Mouse (Mus musculus) ZHBTc4 (cell line): ENCODE measurements at regions not wholly inside any gene's neighbourhood (a gene's known extent, or its start where the extent isn't known, plus 50 kb on each side); places are given as distances from the start of the nearest gene placed in this dataset.
A peak's percentile ranks its signal among the peaks of the same experiment; 100 is the strongest.
"Not testable (repeated sequence)": the region's sequence is repeated elsewhere in the genome, so short reads cannot be mapped to it uniquely, and the experiment has no call there.

Source experiments
- DNase-seq: peaks from one replicate; pipeline ENCODE4 v3.0.0-alpha.2; 2011; ENCODE audit warnings: low read depth, low spot score

DNA sequence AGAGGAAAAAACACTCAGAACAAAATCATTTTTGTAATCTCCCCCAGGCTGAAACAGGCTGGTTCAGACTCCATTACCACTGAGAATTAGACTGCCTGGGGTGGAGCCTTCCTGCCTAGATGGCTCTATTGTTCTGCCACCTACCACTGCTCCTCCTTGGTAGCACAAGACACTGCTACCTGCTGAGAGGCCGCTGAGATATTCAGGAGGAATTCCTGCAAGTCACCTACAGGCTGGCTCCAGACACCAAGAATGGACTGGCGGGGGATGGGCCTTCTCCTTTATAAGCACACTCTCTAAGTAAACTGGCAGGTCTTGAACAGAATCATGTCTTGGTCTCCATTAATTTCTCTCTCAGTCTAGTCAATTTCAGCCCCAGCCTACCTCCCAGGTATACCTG, 3289.4 kb downstream of the Gm37988 start:
- DNase-seq = peak; percentile 94

DNA sequence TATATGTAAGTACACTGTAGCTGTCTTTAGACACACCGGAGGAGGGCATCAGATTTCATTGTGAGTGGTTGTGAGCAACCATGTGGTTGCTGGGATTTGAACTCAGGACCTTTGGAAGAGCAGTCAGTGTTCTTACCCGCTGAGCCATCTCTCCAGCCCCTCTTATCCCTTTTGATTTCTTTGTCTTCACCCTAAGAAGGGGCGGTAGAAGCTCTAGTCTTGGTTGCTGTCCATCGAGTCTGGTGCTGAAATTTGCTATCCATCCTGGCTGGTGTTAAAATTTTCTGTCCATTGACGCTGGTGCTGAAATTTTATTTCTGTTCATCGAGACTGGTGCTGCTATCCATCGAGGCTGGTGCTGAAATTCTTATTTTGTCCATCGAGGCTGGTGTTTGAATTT, 3290.9 kb upstream of the A830018L16Rik start:
- DNase-seq = peak; percentile 79

- not testable (repeated sequence) for DNase-seq
Measured at GRCm38 (mm10) chr1:8134434-8135433, 3279.2 kb upstream of the A830018L16Rik start.

DNA sequence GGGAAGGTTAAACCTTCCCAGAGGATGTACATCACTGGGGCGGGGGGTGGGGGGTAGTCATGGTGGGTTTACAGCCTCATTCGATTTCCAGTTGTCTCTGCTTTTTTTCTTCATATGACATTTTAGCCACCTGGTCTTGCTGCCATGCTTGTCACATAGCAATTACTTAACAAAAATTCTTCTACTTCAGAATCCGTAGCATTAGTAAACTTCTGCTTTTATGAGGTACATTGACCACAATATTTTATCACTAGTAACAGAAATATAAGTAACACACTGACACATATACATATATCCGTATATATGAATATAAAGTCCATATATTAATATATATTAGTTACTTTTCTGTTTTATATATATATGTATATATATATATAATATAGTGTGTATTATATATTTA, 3271.3 kb upstream of the A830018L16Rik start:
- DNase-seq = no peak

DNA sequence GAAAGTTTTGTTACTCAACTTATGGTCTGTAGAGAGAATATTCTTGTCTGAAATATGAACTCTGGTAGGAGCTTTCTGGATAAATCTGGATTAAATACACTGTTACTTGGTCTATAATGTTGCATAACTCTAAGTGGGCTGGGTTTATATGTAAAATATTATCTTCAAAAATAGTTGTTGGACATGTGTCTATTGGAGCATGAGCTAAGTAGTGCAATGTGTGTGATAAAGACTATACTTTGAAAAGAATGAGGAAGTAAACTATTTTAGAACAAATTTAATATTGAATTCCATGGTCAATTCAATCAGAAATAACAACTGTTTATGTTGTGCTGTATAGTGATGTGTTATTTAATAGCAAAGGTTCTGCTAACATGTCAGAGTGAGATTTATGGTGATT, 3240.7 kb upstream of the A830018L16Rik start:
- no peak for DNase-seq
